In the genomic region with DNA sequence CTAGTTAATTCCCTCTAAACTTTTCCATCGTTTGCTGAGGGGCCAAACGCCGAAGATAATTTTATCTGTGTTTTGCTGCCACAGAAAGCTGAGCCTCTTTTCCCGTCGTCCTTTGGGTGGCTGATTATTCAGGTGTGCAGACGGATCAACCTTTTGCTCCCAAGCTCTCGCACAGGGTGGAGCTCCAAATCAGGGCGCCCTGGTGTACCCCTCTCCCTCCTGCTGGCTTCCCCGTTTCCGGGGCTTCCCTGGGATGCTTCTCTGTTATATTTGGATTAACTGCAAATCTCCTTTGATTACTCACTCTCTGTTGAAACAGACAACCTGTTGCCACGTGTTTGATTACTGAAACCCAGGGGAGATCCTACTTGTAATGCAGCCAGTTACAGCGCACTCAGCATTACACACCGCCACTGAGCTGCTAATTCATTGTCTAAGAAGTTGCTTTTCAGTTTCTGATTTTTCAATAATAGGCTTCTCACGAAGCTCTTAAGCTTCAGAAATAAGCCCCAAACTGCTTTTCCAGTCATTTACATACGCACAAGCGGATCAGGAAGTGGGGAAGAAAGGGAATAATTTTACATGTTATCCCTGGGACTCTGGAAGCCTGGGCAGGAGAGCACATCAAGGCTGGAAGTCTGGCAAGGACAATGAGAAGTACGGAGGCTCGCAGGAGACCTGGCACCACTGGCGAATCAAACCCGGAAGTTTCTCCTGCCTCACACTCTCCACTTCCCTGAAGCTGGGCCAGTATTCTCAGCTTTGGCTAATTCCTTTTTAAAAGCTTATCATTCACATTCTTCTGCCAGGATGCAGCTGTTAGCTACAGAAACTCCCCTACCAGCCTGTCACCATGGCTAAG, we compare ENCODE assay signal across 12 mouse cellular contexts. TPM values are rescaled to one million over a fixed set of nuclear protein-coding genes. Genes with fewer than 3 reads are reported as not detected.
A peak's percentile ranks its signal among the peaks of the same experiment; 100 is the strongest.
DNase-seq lines count a peak whose midpoint lies in the region; ATAC-seq and TF ChIP-seq lines count a peak whose summit lies in the region.
"Had no signal": no experiment of that assay in that cellular context is flagged by ENCODE, and none has a peak within 500 bp of the region (broad histone marks: within the 10 kb centered on the region; RNA-seq: fewer than 3 reads in every experiment).

No protein-coding gene starts in this region.

- H3K27ac ChIP-seq in layer of hippocampus, adult 2 months: no peak overlapping the region
- H3K27ac ChIP-seq in hindbrain, embryonic 12.5 days: no peak overlapping the region
- no peak overlapping the region; the same call in 1 of the 2 replicates for H3K27ac ChIP-seq in midbrain, embryonic 13.5 days
- H3K27ac ChIP-seq in thymus, adult 2 months (ENCODE audit: control insufficient read depth, insufficient read depth, low read length): no peak overlapping the region

- TF ChIP-seq CTCF in layer of hippocampus, adult 2 months (conservative IDR thresholded peaks at IDR 0.05): no peak; the same call in 1 of the 2 replicates
- TF ChIP-seq CTCF in thymus, adult 2 months (IDR thresholded peaks at IDR 0.05; ENCODE audit: borderline replicate concordance, control insufficient read depth, extremely low read depth, insufficient read depth, low read length, poor library complexity): no peak

- ATAC-seq in hindbrain, embryonic 12.5 days (ENCODE audit: low FRiP score): no peak
- peak; percentile 34; the same call in 1 of the 2 replicates for ATAC-seq in midbrain, embryonic 13.5 days
- ATAC-seq: inflammation-experienced regulatory T-cells, adult 6 months had no signal

- WGBS in hindbrain, embryonic 12.5 days: 28% methylated on average over 20 of the region's 20 CpGs
- WGBS in midbrain, embryonic 13.5 days: 11% methylated on average over 20 of the region's 20 CpGs
- WGBS in thymus, adult 2 months: 59% methylated on average over 20 of the region's 20 CpGs

- no peaks in the 10 kb centered on the region for H3K9me3 ChIP-seq in hindbrain, embryonic 12.5 days (replicated peaks)
- H3K9me3 ChIP-seq in midbrain, embryonic 13.5 days: no peaks in the 10 kb centered on the region

- no peak for DNase-seq in layer of hippocampus, adult 2 months (ENCODE audit: low spot score in 2 of 2)
- no peak for DNase-seq in layer of hippocampus, postnatal 10 days (ENCODE audit: low spot score in 2 of 2)
- peak; percentile 1 for DNase-seq in fat pad, adult 2 months (ENCODE audit: extremely low read depth, low read depth, low spot score)
- DNase-seq in thymus, adult 2 months: no peak
- no peak for DNase-seq in gastrocnemius, adult 8-10 months (ENCODE audit: low spot score in 2 of 2)
- DNase-seq in thymus, adult 18-20 months: no peak
- DNase-seq: cerebellum, adult 8-10 months; right cerebral cortex, postnatal 14 days had no signal

- H3K4me2 ChIP-seq in hindbrain, embryonic 12.5 days (replicated peaks): peak overlapping the region; percentile 14
- peak overlapping the region; percentile 46 for H3K4me2 ChIP-seq in midbrain, embryonic 13.5 days (replicated peaks)

- no peak overlapping the region for H3K9ac ChIP-seq in hindbrain, embryonic 12.5 days
- no peak overlapping the region for H3K9ac ChIP-seq in midbrain, embryonic 13.5 days (replicated peaks)

- H3K4me1 ChIP-seq in hindbrain, embryonic 12.5 days: peaks cover 7% of the 10 kb centered on the region; the same call in 1 of the 2 replicates
- H3K4me1 ChIP-seq in midbrain, embryonic 13.5 days (replicated peaks): peaks cover 28% of the 10 kb centered on the region
- H3K4me1 ChIP-seq in thymus, adult 2 months (replicated peaks; ENCODE audit: control insufficient read depth, insufficient read depth, low read length): no peaks in the 10 kb centered on the region

- H3K36me3 ChIP-seq in hindbrain, embryonic 12.5 days: no peaks in the 10 kb centered on the region
- H3K36me3 ChIP-seq in midbrain, embryonic 13.5 days: no peaks in the 10 kb centered on the region
- H3K36me3 ChIP-seq in thymus, adult 2 months (ENCODE audit: control insufficient read depth, insufficient read depth, low read length): no peaks in the 10 kb centered on the region

- TF ChIP-seq POLR2A in thymus, adult 2 months (IDR thresholded peaks at IDR 0.05; ENCODE audit: control insufficient read depth, extremely low read depth, insufficient read depth, low read length, poor library complexity): no peak

- H3K27me3 ChIP-seq in hindbrain, embryonic 12.5 days: peaks cover 4% of the 10 kb centered on the region; the same call in 1 of the 2 replicates
- H3K27me3 ChIP-seq in midbrain, embryonic 13.5 days: peaks cover 6% of the 10 kb centered on the region; the same call in 1 of the 2 replicates
- H3K27me3 ChIP-seq in thymus, adult 2 months (ENCODE audit: control insufficient read depth, insufficient read depth, low read length): no peaks in the 10 kb centered on the region

- peak overlapping the region; percentile 2; the same call in 1 of the 2 replicates for H3K4me3 ChIP-seq in layer of hippocampus, adult 2 months
- H3K4me3 ChIP-seq in hindbrain, embryonic 12.5 days: no peak overlapping the region
- H3K4me3 ChIP-seq in midbrain, embryonic 13.5 days (replicated peaks): peak overlapping the region; percentile 23
- H3K4me3 ChIP-seq in thymus, adult 2 months (ENCODE audit: control insufficient read depth, insufficient read depth, low read length): no peak overlapping the region

RNA-seq across cellular contexts. Expression of a gene that starts 19.5 kb away (rescaled TPM):
- 100 to 1,000 TPM; 132 to 141 TPM for total RNA-seq in layer of hippocampus, adult 2 months (2021)
- 100 to 1,000 TPM; 155 to 170 TPM for total RNA-seq in layer of hippocampus, postnatal 10 days (2021)
- 61.3 and 62.8 TPM in 2 replicates for polyA plus RNA-seq in hindbrain, embryonic 12.5 days (2016; fragmentation: Nextera tagmentation; extraction: Ambion mirVana)
- polyA plus RNA-seq in midbrain, embryonic 13.5 days (2015; fragmentation: Nextera tagmentation; extraction: Ambion mirVana): 125 and 129 TPM in 2 replicates
- polyA plus RNA-seq in thymus, adult 2 months (2012; rRNA removed): 0.11 and 0.19 TPM in 2 replicates
- under 1 TPM; 0.46 to 0.92 (median 0.72) TPM for total RNA-seq in gastrocnemius, adult 8-10 months (2022)
- total RNA-seq: megakaryocyte, adult 5-6 weeks had no signal
- polyA plus RNA-seq: inflammation-experienced regulatory T-cells, adult 6 months had no signal

Comparison
In these comparisons a context has a peak if more than half of its experiments do, and no peak if none do; other contexts are left out.
1. H3K4me3 ChIP-seq: peak in layer of hippocampus, adult 2 months (single experiment) and midbrain, embryonic 13.5 days (single experiment); none in hindbrain, embryonic 12.5 days (single experiment) and thymus, adult 2 months (single experiment).
2. RNA of a gene that starts 19.5 kb away (total RNA-seq): 155 to 170 TPM in layer of hippocampus, postnatal 10 days and 132 to 141 TPM in layer of hippocampus, adult 2 months; 0.46 to 0.92 TPM in gastrocnemius, adult 8-10 months; every median in the first group is over 10 times any median in the second.